Mouse (Mus musculus): ENCODE measurements around the gene Psmb3. TPM values are rescaled to one million over a fixed set of nuclear protein-coding genes. Genes with fewer than 3 reads are reported as not detected.

Gene Psmb3
- total and polyA plus RNA-seq, 3 experiments = 648 to 914 TPM; not detected in 1

DNA sequence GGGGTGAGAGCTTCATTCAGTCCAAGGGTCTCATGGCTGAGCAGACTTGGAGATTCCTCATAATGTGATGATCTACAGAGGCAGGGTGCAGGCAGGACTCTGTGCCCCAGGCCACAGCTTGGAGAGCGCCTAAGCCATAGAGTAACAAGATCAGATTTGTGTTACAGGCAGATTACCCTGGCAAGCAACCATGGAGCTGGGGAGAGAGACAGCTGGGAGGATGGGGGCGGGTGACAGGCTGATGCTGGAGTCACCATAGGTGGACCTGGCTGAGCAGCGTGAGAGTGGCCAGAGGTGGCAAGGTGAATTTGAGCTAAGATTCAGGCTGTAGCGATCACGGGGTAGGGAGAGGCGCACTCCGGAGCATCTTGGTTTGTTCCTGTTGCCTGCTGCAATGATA, 35.0 kb upstream of the Psmb3 start:
- no peak for DNase-seq (ENCODE audit: low read depth, low spot score)
- no peak overlapping the region for H3K4me3 ChIP-seq (ENCODE audit: control insufficient read depth in 1 of 2, insufficient read depth in 1 of 2, low read depth in 2 of 2, low read length in 2 of 2)
- H3K36me3 ChIP-seq (ENCODE audit: control insufficient read depth in 1 of 2, insufficient read depth in 2 of 2, low read length in 2 of 2) = no peaks in the 10 kb centered on the region; a peak in 1 of 4 replicates
- peaks cover 0 to 9% of the 10 kb centered on the region in 2 experiments; a peak in 2 of 4 replicates for H3K4me1 ChIP-seq (ENCODE audit: control insufficient read depth in 1 of 2, insufficient read depth in 2 of 2, low read length in 2 of 2)
- no peak overlapping the region for H3K27ac ChIP-seq (ENCODE audit: control insufficient read depth, low read depth, low read length)
- H3K9ac ChIP-seq (ENCODE audit: control insufficient read depth, low read depth, low read length, poor library complexity, severe bottlenecking) = no peak overlapping the region
- TF ChIP-seq MAX (IDR thresholded peaks at IDR 0.05; ENCODE audit: low read length) (no peak), TBP (IDR thresholded peaks at IDR 0.05; ENCODE audit: low read depth, low read length) (no peak), KAT2A (conservative IDR thresholded peaks at IDR 0.05; ENCODE audit: low read depth, low read length) (no peak), RCOR1 (IDR thresholded peaks at IDR 0.05; ENCODE audit: low read depth, low read length) (no peak), MAZ (IDR thresholded peaks at IDR 0.05; ENCODE audit: low read depth, low read length) (no peak), POLR2A (IDR thresholded peaks at IDR 0.05; ENCODE audit: control insufficient read depth in 1 of 2, insufficient read depth in 1 of 2, low read depth in 1 of 2, low read length in 2 of 2, poor library complexity in 1 of 2) (no peak), RAD21 (IDR thresholded peaks at IDR 0.05; ENCODE audit: low read depth, low read length) (no peak), NELFE (IDR thresholded peaks at IDR 0.05; ENCODE audit: low read depth, low read length) (no peak), MYC (IDR thresholded peaks at IDR 0.05; ENCODE audit: low read depth, low read length) (no peak), MYB (IDR thresholded peaks at IDR 0.05; ENCODE audit: low read depth, low read length) (no peak), BHLHE40 (IDR thresholded peaks at IDR 0.05; ENCODE audit: borderline replicate concordance, low read depth, low read length) (no peak), USF1 (IDR thresholded peaks at IDR 0.05; ENCODE audit: low read depth, low read length) (no peak), GATA1 (IDR thresholded peaks at IDR 0.05; ENCODE audit: low read depth, low read length) (no peak), CHD2 (IDR thresholded peaks at IDR 0.05; ENCODE audit: low read length) (no peak)
- H3K79me2 ChIP-seq (ENCODE audit: control insufficient read depth, insufficient read depth, low read length, poor library complexity) = peaks cover 5% of the 10 kb centered on the region
- H3K27me3 ChIP-seq (ENCODE audit: control insufficient read depth in 1 of 2, insufficient read depth in 2 of 2, low read length in 2 of 2) = no peaks in the 10 kb centered on the region
- no peaks in the 10 kb centered on the region for H3K9me3 ChIP-seq (replicated peaks; ENCODE audit: insufficient read depth, low read length)

DNA sequence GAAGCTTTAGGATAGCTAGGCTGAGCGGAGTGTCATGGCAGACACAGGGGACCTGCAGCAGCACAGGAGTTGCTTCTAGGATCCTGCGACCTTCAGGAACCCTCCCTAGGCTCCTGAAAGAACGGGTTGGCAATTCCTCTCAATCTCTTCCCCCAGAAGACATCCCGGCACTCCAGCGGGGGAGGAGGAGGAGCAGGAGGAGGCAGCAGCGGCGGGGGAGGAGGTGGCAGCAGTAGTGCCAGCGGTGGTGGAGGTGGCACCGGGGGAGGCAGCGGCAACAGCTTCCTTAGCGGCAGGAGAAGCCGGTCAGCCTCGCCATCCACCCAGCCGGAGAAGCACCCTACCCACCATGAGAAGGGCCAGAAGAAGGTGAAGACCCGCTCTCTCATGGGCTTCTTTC, 33.9 kb upstream of the Psmb3 start:
- Histone ChIP-seq H3K4me1 (ENCODE audit: control insufficient read depth in 1 of 2, insufficient read depth in 2 of 2, low read length in 2 of 2) (peaks cover 0 to 5% of the 10 kb centered on the region in 2 experiments; a peak in 2 of 4 replicates), H3K9ac (ENCODE audit: control insufficient read depth, low read depth, low read length, poor library complexity, severe bottlenecking) (no peak overlapping the region), H3K27me3 (ENCODE audit: control insufficient read depth in 1 of 2, insufficient read depth in 2 of 2, low read length in 2 of 2) (no peaks in the 10 kb centered on the region), H3K27ac (ENCODE audit: control insufficient read depth, low read depth, low read length) (no peak overlapping the region), H3K9me3 (replicated peaks; ENCODE audit: insufficient read depth, low read length) (no peaks in the 10 kb centered on the region), H3K36me3 (ENCODE audit: control insufficient read depth in 1 of 2, insufficient read depth in 2 of 2, low read length in 2 of 2) (no peaks in the 10 kb centered on the region; a peak in 1 of 4 replicates), H3K4me3 (ENCODE audit: control insufficient read depth in 1 of 2, insufficient read depth in 1 of 2, low read depth in 2 of 2, low read length in 2 of 2) (no peak overlapping the region), H3K79me2 (ENCODE audit: control insufficient read depth, insufficient read depth, low read length, poor library complexity) (no peaks in the 10 kb centered on the region; the same call in 1 of the 2 replicates)
- TF ChIP-seq MAZ (IDR thresholded peaks at IDR 0.05; ENCODE audit: low read depth, low read length) = no peak
- TF ChIP-seq ELF1 (IDR thresholded peaks at IDR 0.05; ENCODE audit: low read depth, low read length) = no peak
- TF ChIP-seq MYB (IDR thresholded peaks at IDR 0.05; ENCODE audit: low read depth, low read length) = no peak
- no peak for TF ChIP-seq POLR2A (IDR thresholded peaks at IDR 0.05; ENCODE audit: control insufficient read depth in 1 of 2, insufficient read depth in 1 of 2, low read depth in 1 of 2, low read length in 2 of 2, poor library complexity in 1 of 2)
- no peak for TF ChIP-seq ETS1 (IDR thresholded peaks at IDR 0.05; ENCODE audit: low read depth, low read length)
- TF ChIP-seq SMC3 (IDR thresholded peaks at IDR 0.05; ENCODE audit: low read depth, low read length) = no peak
- TF ChIP-seq E2F4 (IDR thresholded peaks at IDR 0.05; ENCODE audit: borderline replicate concordance, low read depth, low read length) = no peak
- TF ChIP-seq GABPA (IDR thresholded peaks at IDR 0.05; ENCODE audit: low read depth, low read length) = no peak
- TF ChIP-seq MAFK (IDR thresholded peaks at IDR 0.05; ENCODE audit: borderline replicate concordance, low read depth, low read length) = no peak
- no peak for TF ChIP-seq UBTF (IDR thresholded peaks at IDR 0.05; ENCODE audit: borderline replicate concordance, insufficient read depth, low read depth, low read length)
- TF ChIP-seq TAL1 (IDR thresholded peaks at IDR 0.05; ENCODE audit: low read length) = no peak
- no peak for TF ChIP-seq JUND (IDR thresholded peaks at IDR 0.05; ENCODE audit: low read depth, low read length)
- TF ChIP-seq SIN3A (IDR thresholded peaks at IDR 0.05; ENCODE audit: low read length) = no peak
- no peak for TF ChIP-seq ZNF384 (IDR thresholded peaks at IDR 0.05; ENCODE audit: low read depth, low read length)
- TF ChIP-seq CHD1 (IDR thresholded peaks at IDR 0.05; ENCODE audit: low read depth, low read length) = no peak
- no peak for TF ChIP-seq ZKSCAN1 (IDR thresholded peaks at IDR 0.05; ENCODE audit: low read depth, low read length)
- no peak for TF ChIP-seq TCF12 (IDR thresholded peaks at IDR 0.05; ENCODE audit: low read depth, low read length)
- TF ChIP-seq MAX (IDR thresholded peaks at IDR 0.05; ENCODE audit: low read length) = no peak
- no peak for TF ChIP-seq POLR2AphosphoS2 (IDR thresholded peaks at IDR 0.05; ENCODE audit: low read length)
- DNase-seq (ENCODE audit: low read depth, low spot score) = no peak

Data from MEL (cell line).